Mouse (Mus musculus): ENCODE data around the gene Marc2. TPM values are rescaled to one million over a fixed set of nuclear protein-coding genes. Genes with fewer than 3 reads are reported as not detected.

The Marc2 gene
- polyA plus RNA-seq, 1 experiment, result 99.6 TPM

GRCm38 (mm10) chr1:184845111-184846071 lies 860 bp downstream of the Marc2 start:
- Histone ChIP-seq H3K36me3 (ENCODE audit: control insufficient read depth, insufficient read depth) (no peaks in the 10 kb centered on the region), H3K79me2 (ENCODE audit: control insufficient read depth, insufficient read depth) (peaks cover 10% of the 10 kb centered on the region), H3ac (ENCODE audit: control insufficient read depth, insufficient read length) (peak overlapping the region; percentile 44), H3K4me3 (peak overlapping the region; percentile 71), H3K4me2 (ENCODE audit: low read depth) (peak overlapping the region; percentile 93), H3K27me3 (ENCODE audit: control insufficient read depth, insufficient read depth, insufficient read length) (no peaks in the 10 kb centered on the region)
- peak; percentile 48 for TF ChIP-seq SRF (IDR thresholded peaks at IDR 0.05; ENCODE audit: control insufficient read depth, insufficient read length, low read depth)
- TF ChIP-seq MYOG (IDR thresholded peaks at IDR 0.05; ENCODE audit: control insufficient read depth in 1 of 3, insufficient read depth in 1 of 3, insufficient read length in 2 of 3, low read depth in 2 of 3), result peak in 2 of 3 experiments; percentile 12 to 38
- no peak for TF ChIP-seq CEBPB (IDR thresholded peaks at IDR 0.05; ENCODE audit: insufficient read depth, poor library complexity, severe bottlenecking)
- TF ChIP-seq USF1 (IDR thresholded peaks at IDR 0.05; ENCODE audit: low read depth), result no peak
- no peak for TF ChIP-seq REST (IDR thresholded peaks at IDR 0.05; ENCODE audit: insufficient read depth, insufficient read length)
- TF ChIP-seq POLR2AphosphoS2 (IDR thresholded peaks at IDR 0.05; ENCODE audit: insufficient read length, low read depth), result peak; percentile 95
- peak; percentile 97 for TF ChIP-seq POLR2A (IDR thresholded peaks at IDR 0.05; ENCODE audit: insufficient read length, low read depth)
- peak in 1 of 3 experiments; percentile 37 for TF ChIP-seq MYOD1 (IDR thresholded peaks at IDR 0.05; ENCODE audit: control insufficient read depth in 1 of 3, insufficient read length in 2 of 3, low read depth in 2 of 3)

- TF ChIP-seq POLR2A (IDR thresholded peaks at IDR 0.05; ENCODE audit: insufficient read length, low read depth) (no peak), MYOG (IDR thresholded peaks at IDR 0.05; ENCODE audit: control insufficient read depth in 1 of 3, insufficient read depth in 1 of 3, insufficient read length in 2 of 3, low read depth in 2 of 3) (no peak), E2F4 (IDR thresholded peaks at IDR 0.05; ENCODE audit: insufficient read depth) (no peak), TCF3 (IDR thresholded peaks at IDR 0.05; ENCODE audit: insufficient read length, low read depth) (no peak), USF1 (IDR thresholded peaks at IDR 0.05; ENCODE audit: low read depth) (no peak), TCF12 (IDR thresholded peaks at IDR 0.05; ENCODE audit: insufficient read depth, poor library complexity, severe bottlenecking) (no peak), REST (IDR thresholded peaks at IDR 0.05; ENCODE audit: insufficient read depth, insufficient read length) (no peak), MAX (IDR thresholded peaks at IDR 0.05; ENCODE audit: low read depth) (no peak), CEBPB (IDR thresholded peaks at IDR 0.05; ENCODE audit: insufficient read depth, poor library complexity, severe bottlenecking) (no peak), SRF (IDR thresholded peaks at IDR 0.05; ENCODE audit: control insufficient read depth, insufficient read length, low read depth) (no peak), MYOD1 (IDR thresholded peaks at IDR 0.05; ENCODE audit: control insufficient read depth in 1 of 3, insufficient read length in 2 of 3, low read depth in 2 of 3) (no peak), POLR2AphosphoS2 (IDR thresholded peaks at IDR 0.05; ENCODE audit: insufficient read length, low read depth) (no peak)
Observed at GRCm38 (mm10) chr1:184844326-184845066, 1.8 kb downstream of the Marc2 start.

GRCm38 (mm10) chr1:184837649-184838048 lies 8.6 kb downstream of the Marc2 start:
- TF ChIP-seq E2F4 (IDR thresholded peaks at IDR 0.05; ENCODE audit: insufficient read depth), result no peak
- no peak for TF ChIP-seq REST (IDR thresholded peaks at IDR 0.05; ENCODE audit: insufficient read depth, insufficient read length)
- TF ChIP-seq POLR2A (IDR thresholded peaks at IDR 0.05; ENCODE audit: insufficient read length, low read depth), result no peak
- no peak for TF ChIP-seq TCF12 (IDR thresholded peaks at IDR 0.05; ENCODE audit: insufficient read depth, poor library complexity, severe bottlenecking)
- no peak for TF ChIP-seq USF1 (IDR thresholded peaks at IDR 0.05; ENCODE audit: low read depth)
- no peak for TF ChIP-seq POLR2AphosphoS2 (IDR thresholded peaks at IDR 0.05; ENCODE audit: insufficient read length, low read depth)
- no peak for TF ChIP-seq SRF (IDR thresholded peaks at IDR 0.05; ENCODE audit: control insufficient read depth, insufficient read length, low read depth)
- no peak for TF ChIP-seq MAX (IDR thresholded peaks at IDR 0.05; ENCODE audit: low read depth)
- no peak for TF ChIP-seq CEBPB (IDR thresholded peaks at IDR 0.05; ENCODE audit: insufficient read depth, poor library complexity, severe bottlenecking)
- TF ChIP-seq MYOD1 (IDR thresholded peaks at IDR 0.05; ENCODE audit: control insufficient read depth in 1 of 3, insufficient read length in 2 of 3, low read depth in 2 of 3), result no peak
- TF ChIP-seq MYOG (IDR thresholded peaks at IDR 0.05; ENCODE audit: control insufficient read depth in 1 of 3, insufficient read depth in 1 of 3, insufficient read length in 2 of 3, low read depth in 2 of 3), result no peak
- TF ChIP-seq TCF3 (IDR thresholded peaks at IDR 0.05; ENCODE audit: insufficient read length, low read depth), result no peak
- H3K27me3 ChIP-seq (ENCODE audit: control insufficient read depth, insufficient read depth, insufficient read length), result no peaks in the 10 kb centered on the region
- H3ac ChIP-seq (ENCODE audit: control insufficient read depth, insufficient read length), result no peak overlapping the region
- H3K36me3 ChIP-seq (ENCODE audit: control insufficient read depth, insufficient read depth), result peaks cover 16% of the 10 kb centered on the region
- H3K4me2 ChIP-seq (ENCODE audit: low read depth), result no peak overlapping the region
- H3K4me3 ChIP-seq, result no peak overlapping the region
- no peaks in the 10 kb centered on the region for H3K79me2 ChIP-seq (ENCODE audit: control insufficient read depth, insufficient read depth)

More at GRCm38 (mm10) chr1:184844326-184845066, 1.8 kb downstream of the Marc2 start:
- Histone ChIP-seq H3K27me3 (ENCODE audit: control insufficient read depth, insufficient read depth, insufficient read length) (no peaks in the 10 kb centered on the region), H3K79me2 (ENCODE audit: control insufficient read depth, insufficient read depth) (peaks cover 10% of the 10 kb centered on the region), H3K36me3 (ENCODE audit: control insufficient read depth, insufficient read depth) (peaks cover 5% of the 10 kb centered on the region), H3ac (ENCODE audit: control insufficient read depth, insufficient read length) (peak overlapping the region; percentile 44), H3K4me2 (ENCODE audit: low read depth) (peak overlapping the region; percentile 93), H3K4me3 (peak overlapping the region; percentile 71)

GRCm38 (mm10) chr1:184836350-184836749 lies 9.9 kb downstream of the Marc2 start:
- no peak overlapping the region for H3K4me3 ChIP-seq
- H3K27me3 ChIP-seq (ENCODE audit: control insufficient read depth, insufficient read depth, insufficient read length), result no peaks in the 10 kb centered on the region
- no peak overlapping the region for H3ac ChIP-seq (ENCODE audit: control insufficient read depth, insufficient read length)
- no peak overlapping the region for H3K4me2 ChIP-seq (ENCODE audit: low read depth)
- TF ChIP-seq MYOD1 (IDR thresholded peaks at IDR 0.05; ENCODE audit: control insufficient read depth in 1 of 3, insufficient read length in 2 of 3, low read depth in 2 of 3), result no peak
- H3K36me3 ChIP-seq (ENCODE audit: control insufficient read depth, insufficient read depth), result peaks cover 16% of the 10 kb centered on the region
- no peaks in the 10 kb centered on the region for H3K79me2 ChIP-seq (ENCODE audit: control insufficient read depth, insufficient read depth)

All from myocyte (in vitro differentiated cells).